Mouse (Mus musculus): Measurements from ENCODE around the gene Prrc2c. TPM values are rescaled to one million over a fixed set of nuclear protein-coding genes. Genes with fewer than 3 reads are reported as not detected.
"Not testable (repeated sequence)": the region's sequence is repeated elsewhere in the genome, so short reads cannot be mapped to it uniquely, and the experiment has no call there.

Prrc2c gene
- 58.3 and 66.3 TPM in 2 replicates for polyA plus RNA-seq (2015; fragmentation: Nextera tagmentation; extraction: Ambion mirVana)

DNA sequence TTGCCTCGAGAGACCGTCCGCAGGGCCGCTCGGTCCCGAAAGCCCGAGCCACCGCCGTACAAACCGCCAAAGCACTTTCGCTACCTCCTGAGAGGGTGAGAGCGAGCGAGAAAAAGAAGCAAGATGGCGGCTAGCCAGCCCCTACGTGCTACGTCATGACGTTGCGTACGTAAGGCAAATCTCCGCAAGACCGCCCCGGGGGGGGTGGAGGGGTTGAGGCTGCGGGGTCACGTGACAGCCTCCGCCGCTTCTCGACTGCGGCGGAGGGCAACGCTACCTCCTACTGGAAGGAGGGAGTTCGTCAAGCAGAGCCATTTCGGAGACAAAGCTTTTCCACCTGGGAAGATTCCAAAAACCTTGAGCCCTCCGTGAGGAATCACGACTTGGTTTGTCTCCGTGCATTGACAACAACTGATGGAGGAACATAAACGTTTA is at the start of gene Prrc2c:
Gene Prrc2c (minus strand): TSS at position 156 of the 435 bp plus-strand sequence.
- H3K9ac ChIP-seq (ENCODE audit: low read length): peak within 1 kb of the TSS; percentile 97
- peak within 1 kb of the TSS; percentile 71 for H3K4me2 ChIP-seq (replicated peaks; ENCODE audit: low read depth)
- under 1% methylated on average over 36 of the region's 36 CpGs for WGBS
- DNase-seq (ENCODE audit: low spot score) (peak; percentile 98), ATAC-seq (ENCODE audit: low FRiP score, low TSS enrichment) (peak; percentile 98)
- no peak for TF ChIP-seq EP300 (optimal IDR thresholded peaks at IDR 0.05)
- TF ChIP-seq CTCF (IDR thresholded peaks at IDR 0.05; ENCODE audit: low read depth): peak; percentile 77
- H3K27me3 ChIP-seq (ENCODE audit: control insufficient read depth, insufficient read depth, low read length): no peaks in the 10 kb centered on the region
- no peaks in the 10 kb centered on the region for H3K9me3 ChIP-seq (ENCODE audit: control insufficient read depth, low read length)
- no peaks in the 10 kb centered on the region for H3K4me1 ChIP-seq (replicated peaks; ENCODE audit: control insufficient read depth, insufficient read depth)
- peak within 1 kb of the TSS; percentile 100 for H3K4me3 ChIP-seq (ENCODE audit: low read depth, low read length)
- H3K27ac ChIP-seq (replicated peaks): peak within 1 kb of the TSS; percentile 100
- H3K36me3 ChIP-seq (ENCODE audit: control insufficient read depth, insufficient read depth, low read length): no peaks in the 10 kb centered on the region

DNA sequence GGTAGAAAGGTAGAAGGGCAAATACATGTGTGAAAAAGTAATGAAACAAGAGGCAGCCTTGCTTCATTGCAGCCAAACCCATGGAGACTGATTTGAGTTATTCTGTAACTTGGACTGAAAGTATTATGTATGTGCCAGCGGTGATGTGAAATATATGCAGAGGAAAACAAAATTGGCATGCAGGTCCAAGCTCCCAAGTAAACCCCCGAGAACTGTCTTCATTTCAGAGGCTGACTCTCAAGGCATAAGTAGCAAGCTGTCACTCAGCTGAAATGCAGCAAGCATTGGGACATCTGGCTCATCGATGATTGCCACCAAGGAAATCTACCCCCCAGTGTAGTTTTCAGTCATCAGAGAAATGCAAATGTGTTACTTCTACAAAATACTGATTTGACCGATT is 44.9 kb upstream of the Prrc2c start:
- Histone ChIP-seq H3K27ac (replicated peaks) (no peak overlapping the region), H3K4me2 (replicated peaks; ENCODE audit: low read depth) (no peak overlapping the region), H3K9me3 (ENCODE audit: control insufficient read depth, low read length) (no peaks in the 10 kb centered on the region), H3K4me3 (ENCODE audit: low read depth, low read length) (no peak overlapping the region), H3K9ac (ENCODE audit: low read length) (no peak overlapping the region), H3K4me1 (replicated peaks; ENCODE audit: control insufficient read depth, insufficient read depth) (no peaks in the 10 kb centered on the region), H3K27me3 (ENCODE audit: control insufficient read depth, insufficient read depth, low read length) (no peaks in the 10 kb centered on the region), H3K36me3 (ENCODE audit: control insufficient read depth, insufficient read depth, low read length) (no peaks in the 10 kb centered on the region)
- 85% methylated on average over 4 of the region's 4 CpGs for WGBS
- DNase-seq (ENCODE audit: low spot score) (no peak), ATAC-seq (ENCODE audit: low FRiP score, low TSS enrichment) (no peak)
- TF ChIP-seq EP300 (optimal IDR thresholded peaks at IDR 0.05) (no peak), CTCF (IDR thresholded peaks at IDR 0.05; ENCODE audit: low read depth) (no peak)

GRCm38 (mm10) chr1:162783669-162784248 is 43.4 kb upstream of the Prrc2c start:
- H3K4me2 ChIP-seq (replicated peaks; ENCODE audit: low read depth): no peak overlapping the region
- no peaks in the 10 kb centered on the region for H3K4me1 ChIP-seq (replicated peaks; ENCODE audit: control insufficient read depth, insufficient read depth)
- no peaks in the 10 kb centered on the region for H3K36me3 ChIP-seq (ENCODE audit: control insufficient read depth, insufficient read depth, low read length)
- no peak overlapping the region for H3K27ac ChIP-seq (replicated peaks)
- TF ChIP-seq EP300 (optimal IDR thresholded peaks at IDR 0.05) (no peak), CTCF (IDR thresholded peaks at IDR 0.05; ENCODE audit: low read depth) (no peak)
- H3K9me3 ChIP-seq (ENCODE audit: control insufficient read depth, low read length): no peaks in the 10 kb centered on the region
- 67% methylated on average over 7 of the region's 7 CpGs for WGBS
- DNase-seq (ENCODE audit: low spot score) (no peak), ATAC-seq (ENCODE audit: low FRiP score, low TSS enrichment) (no peak)
- H3K27me3 ChIP-seq (ENCODE audit: control insufficient read depth, insufficient read depth, low read length): no peaks in the 10 kb centered on the region
- H3K9ac ChIP-seq (ENCODE audit: low read length): no peak overlapping the region
- no peak overlapping the region for H3K4me3 ChIP-seq (ENCODE audit: low read depth, low read length)

- not testable (repeated sequence) for H3K4me2 ChIP-seq (replicated peaks; ENCODE audit: low read depth); H3K27ac ChIP-seq (replicated peaks); H3K27me3 ChIP-seq (ENCODE audit: control insufficient read depth, insufficient read depth, low read length); ATAC-seq (ENCODE audit: low FRiP score, low TSS enrichment); DNase-seq (ENCODE audit: low spot score); H3K9me3 ChIP-seq (ENCODE audit: control insufficient read depth, low read length); H3K4me1 ChIP-seq (replicated peaks; ENCODE audit: control insufficient read depth, insufficient read depth); H3K36me3 ChIP-seq (ENCODE audit: control insufficient read depth, insufficient read depth, low read length); H3K4me3 ChIP-seq (ENCODE audit: low read depth, low read length); H3K9ac ChIP-seq (ENCODE audit: low read length)
- WGBS: 88% methylated on average over 2 of the region's 2 CpGs
Measured at GRCm38 (mm10) chr1:162781035-162781434, 40.7 kb upstream of the Prrc2c start.

DNA sequence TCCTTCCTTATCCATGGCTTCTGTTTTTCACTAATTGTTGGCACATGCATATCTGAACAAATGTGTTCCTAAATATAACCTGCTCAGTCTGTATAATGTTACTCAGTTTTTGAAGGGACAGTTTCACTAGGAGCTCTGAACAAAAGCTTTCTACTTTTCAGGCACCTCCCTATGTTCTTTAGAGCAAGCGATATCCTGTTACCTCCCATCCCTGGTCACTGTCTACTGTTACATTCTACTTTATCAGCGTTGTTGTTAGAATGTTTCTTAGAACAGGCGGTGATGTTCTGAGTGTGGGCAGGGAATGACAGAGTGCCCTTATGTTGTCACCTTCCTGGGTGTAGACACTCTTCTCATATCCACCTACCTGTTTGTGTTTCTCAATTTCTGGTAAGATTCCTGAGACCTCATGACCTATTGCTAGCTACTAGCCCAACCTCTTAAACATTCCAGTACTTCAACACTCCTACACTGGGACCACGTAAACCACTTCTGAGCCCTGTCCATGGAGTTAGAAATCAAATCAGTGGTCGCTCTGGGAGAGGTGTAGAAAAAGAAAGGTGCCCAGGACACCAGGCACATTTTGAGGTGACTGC is 37.7 kb upstream of the Prrc2c start:
- no peak overlapping the region for H3K4me3 ChIP-seq (ENCODE audit: low read depth, low read length)
- 83% methylated on average over 5 of the region's 5 CpGs for WGBS
- H3K27me3 ChIP-seq (ENCODE audit: control insufficient read depth, insufficient read depth, low read length): no peaks in the 10 kb centered on the region
- H3K36me3 ChIP-seq (ENCODE audit: control insufficient read depth, insufficient read depth, low read length): no peaks in the 10 kb centered on the region
- no peak overlapping the region for H3K9ac ChIP-seq (ENCODE audit: low read length)
- no peak overlapping the region for H3K27ac ChIP-seq (replicated peaks)
- TF ChIP-seq CTCF (IDR thresholded peaks at IDR 0.05; ENCODE audit: low read depth): no peak
- no peak overlapping the region for H3K4me2 ChIP-seq (replicated peaks; ENCODE audit: low read depth)
- DNase-seq (ENCODE audit: low spot score) (no peak), ATAC-seq (ENCODE audit: low FRiP score, low TSS enrichment) (no peak)
- H3K4me1 ChIP-seq (replicated peaks; ENCODE audit: control insufficient read depth, insufficient read depth): no peaks in the 10 kb centered on the region
- no peaks in the 10 kb centered on the region for H3K9me3 ChIP-seq (ENCODE audit: control insufficient read depth, low read length)

DNA sequence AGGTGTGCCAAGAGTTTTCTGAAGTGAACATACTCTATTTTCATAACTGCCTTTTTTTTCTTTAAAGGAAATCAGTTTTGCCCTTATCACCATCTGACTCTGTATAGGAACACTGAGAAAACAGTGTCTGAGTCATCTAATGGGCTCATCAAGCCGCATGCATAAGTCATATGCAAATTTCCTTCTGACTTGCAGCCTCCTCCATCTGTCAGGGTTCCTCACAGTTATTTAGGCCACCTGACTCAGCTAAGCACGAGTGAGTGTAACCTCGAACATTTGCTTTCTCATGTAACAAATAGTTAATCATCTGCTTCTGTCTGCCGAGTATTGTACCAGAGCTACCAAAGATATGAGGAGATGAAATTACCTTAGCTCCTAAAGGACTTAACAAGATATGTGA is 33.3 kb upstream of the Prrc2c start:
- TF ChIP-seq EP300 (optimal IDR thresholded peaks at IDR 0.05): no peak
- no peaks in the 10 kb centered on the region for H3K36me3 ChIP-seq (ENCODE audit: control insufficient read depth, insufficient read depth, low read length)
- H3K9me3 ChIP-seq (ENCODE audit: control insufficient read depth, low read length): no peaks in the 10 kb centered on the region
- H3K9ac ChIP-seq (ENCODE audit: low read length): no peak overlapping the region
- DNase-seq (ENCODE audit: low spot score) (no peak), ATAC-seq (ENCODE audit: low FRiP score, low TSS enrichment) (no peak)
- H3K27ac ChIP-seq (replicated peaks): no peak overlapping the region
- no peak overlapping the region for H3K4me3 ChIP-seq (ENCODE audit: low read depth, low read length)
- no peak overlapping the region for H3K4me2 ChIP-seq (replicated peaks; ENCODE audit: low read depth)
- WGBS: 49% methylated on average over 4 of the region's 4 CpGs
- no peaks in the 10 kb centered on the region for H3K4me1 ChIP-seq (replicated peaks; ENCODE audit: control insufficient read depth, insufficient read depth)
- no peaks in the 10 kb centered on the region for H3K27me3 ChIP-seq (ENCODE audit: control insufficient read depth, insufficient read depth, low read length)
